Mouse (Mus musculus): ENCODE results near the gene Zdhhc8.

Zdhhc8 gene

GRCm38 (mm10) chr16:18175817-18176541 is 59.0 kb downstream of the Zdhhc8 start:
- in situ Hi-C loops (cut with MboI; ENCODE audit: low pct_unique_long_range_greater_than_20kb in 1 of 2, low sequenced_read_pairs in 2 of 2, unreplicated experiment in 1 of 2): loop anchor here in 1 of 2 experiments (5.0 kb wide), 1 partner anchor 36 kb away; no protein-coding TSS in a partner anchor

DNA sequence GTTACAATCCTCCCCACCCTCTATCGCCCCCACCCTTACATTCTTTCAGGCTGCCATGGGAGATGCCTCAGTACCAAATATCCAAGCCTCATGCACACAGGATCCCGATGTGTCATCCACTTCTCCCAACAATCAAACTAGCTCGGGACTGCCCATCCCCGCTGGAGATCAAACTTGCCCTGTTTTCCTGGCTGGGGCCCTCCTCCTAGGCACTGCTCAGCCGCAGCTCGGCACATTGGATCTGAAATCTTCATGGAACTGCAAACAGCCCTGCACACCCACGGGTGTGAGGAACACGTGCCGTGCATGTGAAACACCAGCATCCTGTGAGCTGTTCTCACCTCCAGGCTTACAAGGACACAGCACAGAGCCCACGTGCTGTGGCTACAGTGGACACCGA is 61.1 kb downstream of the Zdhhc8 start:
- in situ Hi-C loops (cut with MboI; ENCODE audit: low pct_unique_long_range_greater_than_20kb in 1 of 2, low sequenced_read_pairs in 2 of 2, unreplicated experiment in 1 of 2): no loop called here

DNA sequence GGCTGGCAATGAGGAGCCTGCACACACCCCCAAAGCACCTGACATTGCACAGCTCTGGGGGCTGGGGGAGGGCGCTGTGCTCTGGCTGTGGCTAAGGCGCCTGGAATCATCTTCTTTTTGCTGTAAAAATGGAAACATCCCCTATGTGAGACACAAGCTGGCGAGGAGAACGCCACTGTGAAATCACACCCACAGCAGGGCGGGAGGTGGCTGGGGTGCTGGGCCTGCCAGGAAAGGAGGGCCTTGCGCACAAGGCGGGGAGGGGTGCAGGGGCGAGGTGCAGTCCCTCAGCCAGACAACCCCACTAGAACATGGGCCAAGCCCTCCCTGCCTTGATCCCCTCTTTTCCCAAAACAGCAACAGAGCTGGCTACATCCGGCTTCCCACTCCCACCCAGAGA is 61.7 kb downstream of the Zdhhc8 start:
- in situ Hi-C loops (cut with MboI; ENCODE audit: low pct_unique_long_range_greater_than_20kb in 1 of 2, low sequenced_read_pairs in 2 of 2, unreplicated experiment in 1 of 2): no loop called here

GRCm38 (mm10) chr16:18172266-18172855 is 62.6 kb downstream of the Zdhhc8 start:
- in situ Hi-C loops (cut with MboI; ENCODE audit: low pct_unique_long_range_greater_than_20kb in 1 of 2, low sequenced_read_pairs in 2 of 2, unreplicated experiment in 1 of 2): no loop called here

Data from mouse embryonic stem cell (cell line).